Mouse (Mus musculus) adrenal gland, postnatal 10 days (tissue): ENCODE results near the gene Tle4. TPM values are rescaled to one million over a fixed set of nuclear protein-coding genes. Genes with fewer than 3 reads are reported as not detected.

Source experiments
- DNase-seq: peaks from one replicate; pipeline ENCODE4 v3.0.0; 2021; ENCODE audit warnings: mixed read lengths
- total RNA-seq, 2 experiments: library from RNA; stranded (reverse); gene quantifications; 2 replicates each; pipeline ENCODE4 v1.2.3; 2021

The Tle4 gene
- total RNA-seq, 2 experiments from 2014 or later = 12.2 to 14.3 TPM

DNA sequence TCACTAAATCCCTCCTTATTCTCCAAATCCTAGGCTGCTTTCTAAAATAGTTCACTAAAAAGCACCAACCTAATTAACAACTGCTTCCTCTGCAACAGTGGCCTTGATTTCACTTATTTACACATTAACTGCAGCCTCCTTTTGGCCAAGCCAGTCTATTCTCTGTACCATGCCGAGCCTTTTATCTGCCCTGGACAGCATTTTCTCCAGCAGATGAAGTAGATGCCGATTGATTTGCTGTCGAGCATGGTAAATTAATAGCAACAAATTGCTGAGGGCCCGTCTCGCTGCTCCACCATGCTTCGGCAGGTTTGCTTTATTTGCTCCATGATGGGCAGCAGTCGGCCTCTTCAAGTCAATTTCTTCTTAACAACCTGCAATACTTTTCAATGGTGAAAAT lies 7.7 kb downstream of the Tle4 start:
- DNase-seq = no peak

DNA sequence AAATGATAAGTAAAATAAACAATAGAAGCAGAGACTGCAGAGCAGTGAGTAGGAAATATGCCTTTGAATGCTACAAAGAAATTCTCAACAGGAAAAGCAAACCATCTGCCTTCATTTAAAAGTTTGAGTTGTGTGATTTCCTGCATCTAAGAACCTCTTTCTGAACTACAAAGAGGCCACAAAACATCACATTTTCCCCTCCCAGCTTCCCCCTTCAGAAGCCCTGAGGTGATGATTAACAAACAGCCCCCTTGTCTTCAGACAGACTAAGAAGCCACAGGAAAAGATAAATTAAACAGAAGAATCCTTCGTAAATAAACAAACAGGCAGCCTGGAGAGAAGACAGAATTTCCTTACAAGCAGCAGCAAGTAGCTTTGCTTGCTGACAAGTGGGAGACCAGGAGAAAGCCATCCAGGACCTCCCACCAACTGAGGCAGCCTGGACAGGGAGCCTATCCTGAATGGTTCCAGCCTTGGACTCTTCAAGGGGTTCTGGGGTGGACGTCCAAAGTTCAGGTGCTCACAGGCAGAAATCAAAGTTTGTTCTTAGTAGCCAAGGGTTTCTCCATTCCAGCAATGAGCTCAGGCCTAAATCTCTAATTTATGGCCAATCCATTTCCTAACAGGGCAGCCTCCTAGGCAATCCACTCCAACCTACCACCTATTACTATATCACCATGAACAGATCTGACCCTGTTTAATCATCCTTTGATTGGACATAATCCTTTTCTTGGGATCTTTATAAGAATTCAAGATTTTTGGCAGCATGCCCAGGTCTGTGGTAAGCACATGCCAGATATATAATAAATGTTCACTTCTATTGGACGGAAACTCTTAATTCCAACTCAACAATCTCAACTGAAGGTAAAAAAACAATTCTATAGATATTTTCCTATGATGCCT lies 9.4 kb downstream of the Tle4 start:
- DNase-seq = peak; percentile 14

DNA sequence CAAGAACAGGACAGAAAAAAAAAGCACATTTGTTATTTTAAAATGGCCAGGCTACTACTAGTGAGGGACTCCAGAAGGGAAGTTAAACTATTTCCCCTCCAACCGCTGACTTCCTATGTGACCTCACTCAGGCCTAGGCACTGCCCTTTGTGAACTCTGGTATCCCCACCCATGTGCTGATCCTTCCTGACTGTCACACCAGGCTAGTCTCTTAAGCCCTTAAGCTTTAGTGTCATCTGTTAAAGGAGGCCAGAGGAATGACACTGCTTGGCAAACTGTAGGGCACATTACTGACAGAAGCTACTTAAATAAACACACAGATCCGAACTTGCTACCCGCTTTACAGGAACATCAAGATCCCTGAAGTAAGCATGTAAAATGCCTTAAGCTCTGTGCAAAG lies 11.7 kb downstream of the Tle4 start:
- peak; percentile 4 for DNase-seq

DNA sequence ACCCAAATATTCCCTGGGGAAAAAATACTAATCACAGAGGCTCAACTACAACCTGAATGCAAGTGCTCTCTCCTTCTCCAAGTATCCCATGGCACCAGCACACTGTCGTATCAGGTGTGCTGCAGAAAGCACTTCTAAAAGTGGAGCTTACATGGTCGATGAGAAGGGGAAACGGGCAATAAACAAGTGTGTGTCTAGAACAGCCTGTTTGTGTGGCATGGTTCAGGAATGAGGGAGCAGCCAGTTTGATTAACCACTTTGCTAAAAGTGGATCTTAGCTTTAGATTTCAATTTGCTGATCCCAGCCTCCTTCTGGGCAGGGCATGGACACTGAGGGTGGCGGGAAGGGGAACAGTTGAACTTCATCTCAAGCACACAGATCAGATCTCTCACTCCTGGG lies 12.1 kb downstream of the Tle4 start:
- DNase-seq = no peak

DNA sequence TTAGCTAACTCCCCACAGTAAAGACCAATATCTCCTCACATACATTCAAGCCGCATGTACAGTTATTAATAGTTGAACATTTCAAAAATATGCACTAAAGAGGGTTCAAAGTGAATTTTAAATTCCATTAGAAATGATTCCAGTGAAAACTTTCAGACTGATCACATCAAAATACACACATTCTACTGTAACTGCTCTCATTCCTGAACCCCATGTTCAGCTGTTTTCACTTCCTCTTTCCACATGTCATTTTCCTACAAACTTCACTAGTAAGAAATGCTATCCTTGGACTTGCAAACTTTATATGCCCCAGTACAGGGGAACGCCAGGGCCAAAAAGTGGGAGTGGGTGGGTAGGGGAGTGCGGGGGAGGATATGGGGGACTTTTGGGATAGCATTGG lies 12.6 kb downstream of the Tle4 start:
- DNase-seq = no peak

DNA sequence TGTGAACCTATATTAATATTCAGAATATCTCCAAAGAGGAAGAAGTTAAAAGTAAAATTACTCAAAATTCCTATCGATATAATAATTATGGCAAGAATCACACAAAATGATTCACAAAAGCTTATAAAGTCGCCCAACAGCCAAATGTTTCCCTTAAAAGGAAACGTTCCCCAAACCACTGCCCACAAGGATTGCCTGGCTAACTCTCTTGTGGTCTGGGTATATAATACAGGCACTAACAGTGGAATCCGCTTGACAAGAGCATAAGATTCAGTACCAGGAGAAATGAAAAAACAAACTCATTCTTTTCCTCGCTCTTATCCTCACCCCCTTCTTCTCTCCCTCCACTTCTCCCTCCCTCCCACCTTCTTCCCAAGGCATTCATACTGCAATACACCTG lies 19.2 kb downstream of the Tle4 start:
- no peak for DNase-seq

DNA sequence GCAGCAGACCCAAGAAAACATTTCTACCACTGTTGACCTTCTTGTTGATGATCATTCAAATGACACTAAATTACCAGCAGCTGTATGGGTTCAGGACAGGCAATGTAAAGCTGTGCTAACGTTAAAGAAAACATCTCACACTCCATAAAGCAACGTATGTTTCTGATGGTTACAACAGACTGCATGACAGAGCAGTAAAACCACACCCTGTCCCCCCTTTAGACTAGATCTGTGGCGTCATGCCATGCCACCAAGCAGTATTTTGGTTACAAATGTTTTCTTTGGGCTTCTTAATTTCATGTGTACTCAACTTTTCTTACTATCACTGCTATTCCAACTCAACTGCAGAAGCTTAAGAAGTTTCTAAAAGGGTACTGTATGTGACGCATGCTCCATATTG lies 19.8 kb downstream of the Tle4 start:
- DNase-seq = no peak

DNA sequence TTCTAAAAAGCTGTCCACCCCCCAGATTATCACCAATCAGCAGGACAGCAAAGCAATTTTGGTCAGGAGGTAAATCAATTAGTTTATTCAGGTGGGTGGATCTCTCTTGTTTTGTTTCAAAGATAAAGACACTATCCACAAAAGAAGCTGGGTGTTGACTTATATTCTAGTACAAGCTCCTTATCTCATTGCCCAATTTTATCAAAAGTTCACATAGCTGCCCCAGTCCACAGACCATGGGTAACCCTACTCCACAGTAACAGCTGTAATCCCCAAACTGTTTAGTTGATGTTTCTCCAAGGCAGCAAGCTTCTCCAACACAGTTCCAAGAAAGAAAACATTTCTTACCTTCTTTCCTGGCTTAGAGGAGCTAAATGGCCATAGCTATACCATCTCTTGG lies 21.5 kb downstream of the Tle4 start:
- no peak for DNase-seq

DNA sequence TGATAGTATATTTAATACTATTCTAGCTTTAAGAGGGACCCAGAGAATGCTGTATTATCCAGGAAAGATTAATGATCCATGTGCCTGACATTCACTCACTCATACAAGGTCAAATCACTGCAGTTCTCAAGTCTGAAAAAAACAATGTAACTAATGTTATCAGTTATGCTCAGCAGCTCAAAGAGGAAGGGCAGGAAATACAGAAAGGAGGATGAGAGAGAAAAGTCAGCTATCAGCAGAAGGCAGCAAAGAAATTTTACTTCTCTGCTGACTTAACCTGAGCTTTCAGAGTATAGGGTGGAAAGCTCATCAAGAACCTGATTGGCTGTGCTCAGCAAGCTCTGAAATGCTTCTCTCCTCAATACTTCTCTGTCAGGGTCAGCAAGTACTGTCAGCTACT lies 29.0 kb downstream of the Tle4 start:
- DNase-seq = no peak

DNA sequence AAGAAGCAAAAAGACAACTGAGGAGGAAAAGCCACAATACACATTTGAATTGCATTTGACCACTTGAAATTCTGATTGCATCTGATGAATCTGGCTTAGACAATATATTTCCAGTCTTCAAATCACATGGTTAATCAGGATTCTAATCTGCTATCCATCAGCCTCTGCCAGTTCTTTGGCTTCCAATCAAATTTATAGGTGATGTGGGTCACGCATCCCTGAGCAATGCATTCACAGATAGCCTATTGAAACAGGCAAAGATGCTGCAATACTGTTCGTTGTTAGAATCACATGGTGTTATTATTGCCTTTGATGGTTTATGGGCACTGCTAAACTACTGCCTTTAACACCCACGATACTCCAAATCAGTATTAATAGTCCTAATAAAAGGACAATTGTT lies 30.8 kb downstream of the Tle4 start:
- no peak for DNase-seq

DNA sequence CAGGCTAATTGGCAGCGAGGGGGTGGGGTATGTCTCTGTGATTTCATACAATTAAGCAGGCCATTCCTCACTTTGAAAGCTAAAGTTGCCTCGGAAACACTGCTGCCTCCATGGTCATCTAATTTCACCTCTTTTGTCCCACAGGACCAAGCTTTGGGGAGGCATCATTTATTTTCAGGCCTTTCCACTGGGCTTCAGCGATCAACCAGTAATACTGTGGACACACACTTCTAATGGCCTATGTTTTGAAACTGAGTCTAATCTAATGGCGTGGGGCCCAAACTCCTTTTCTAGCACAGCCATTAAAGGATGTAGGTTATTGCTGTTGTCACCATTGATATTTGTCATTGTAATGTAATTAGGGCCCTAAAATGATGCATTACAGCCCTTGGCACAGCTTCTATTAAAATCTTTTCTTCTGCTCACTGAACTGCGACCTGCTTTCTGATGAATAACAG lies 31.3 kb downstream of the Tle4 start:
- DNase-seq = no peak

DNA sequence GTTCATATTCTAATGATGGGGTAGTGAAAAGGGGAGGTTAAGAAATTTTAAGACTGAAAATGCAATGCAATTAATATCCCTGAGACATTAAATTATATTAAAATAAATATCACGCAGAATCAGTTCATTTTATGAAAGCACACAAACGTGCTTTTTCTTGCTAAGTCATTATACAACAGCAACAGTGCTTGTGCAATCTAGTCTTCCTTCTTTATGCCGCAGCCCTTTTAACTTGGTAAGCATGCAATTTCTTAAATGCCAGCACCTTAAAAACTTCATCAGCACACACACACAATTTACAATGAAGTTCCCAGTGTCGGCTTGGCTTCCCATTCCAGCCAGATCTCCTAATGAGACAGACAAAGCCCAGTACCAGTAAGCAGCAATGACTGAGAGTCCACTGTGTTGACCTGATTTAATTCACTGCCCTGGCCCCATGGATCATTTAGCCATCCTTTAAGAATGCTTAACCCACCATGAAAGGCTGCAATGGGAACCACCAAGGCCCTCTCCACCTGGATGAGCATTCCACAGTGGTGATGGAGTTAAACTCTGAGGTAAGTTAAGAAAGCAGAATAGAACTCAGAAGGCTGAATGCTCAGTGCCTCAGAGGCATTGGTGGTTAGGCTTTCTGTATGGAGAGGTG lies 32.3 kb downstream of the Tle4 start:
- DNase-seq = no peak

DNA sequence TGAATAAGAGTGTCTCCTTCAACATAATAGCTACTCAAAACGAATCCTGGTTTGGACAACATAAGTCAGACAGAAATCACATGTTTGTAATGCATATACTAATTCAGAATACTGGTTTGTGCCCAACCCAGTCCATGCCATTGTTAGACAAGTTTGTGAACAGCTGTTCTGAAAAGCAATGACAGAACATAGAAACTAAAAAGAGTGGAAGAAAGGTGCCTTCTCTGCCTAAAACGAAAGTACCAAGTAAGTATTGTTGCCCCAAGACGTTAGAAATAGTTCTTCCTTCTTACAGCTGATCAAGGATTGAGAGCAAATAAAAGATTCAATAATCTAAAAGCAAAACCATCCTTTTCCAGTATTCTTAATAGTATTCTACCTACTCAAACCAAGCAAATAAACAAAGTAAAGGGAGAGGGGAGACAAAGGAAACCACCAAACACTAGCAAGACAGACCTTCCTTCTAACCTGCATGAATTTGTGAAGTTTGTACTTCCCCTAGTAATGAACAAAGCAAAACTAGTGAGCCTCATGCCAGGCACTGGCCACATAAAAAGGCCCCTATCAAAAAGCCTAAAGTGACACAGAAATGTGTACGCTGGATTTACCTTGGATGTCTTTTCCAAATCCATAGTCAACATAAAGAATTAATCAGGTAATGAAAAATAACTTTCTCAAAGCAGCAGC lies 34.4 kb downstream of the Tle4 start:
- DNase-seq = no peak

DNA sequence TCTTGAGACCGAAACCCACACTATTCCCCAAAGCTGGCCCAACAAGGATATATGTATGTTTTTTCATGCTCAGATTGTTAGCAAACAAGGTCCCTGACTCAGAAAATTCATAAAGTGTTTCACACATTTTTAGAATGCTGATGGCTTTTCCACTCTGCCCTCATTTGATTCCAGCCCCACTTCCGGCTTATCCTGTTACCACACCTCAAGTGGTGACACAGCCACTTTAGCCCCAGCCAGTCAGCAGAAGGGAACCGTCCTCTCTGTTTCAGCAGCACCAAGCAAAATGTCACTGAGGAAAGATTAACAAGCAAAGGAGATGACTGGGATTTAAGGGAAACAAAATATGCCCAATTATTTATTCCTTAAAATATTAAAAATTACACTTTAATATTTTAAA lies 50.0 kb downstream of the Tle4 start:
- DNase-seq = no peak

DNA sequence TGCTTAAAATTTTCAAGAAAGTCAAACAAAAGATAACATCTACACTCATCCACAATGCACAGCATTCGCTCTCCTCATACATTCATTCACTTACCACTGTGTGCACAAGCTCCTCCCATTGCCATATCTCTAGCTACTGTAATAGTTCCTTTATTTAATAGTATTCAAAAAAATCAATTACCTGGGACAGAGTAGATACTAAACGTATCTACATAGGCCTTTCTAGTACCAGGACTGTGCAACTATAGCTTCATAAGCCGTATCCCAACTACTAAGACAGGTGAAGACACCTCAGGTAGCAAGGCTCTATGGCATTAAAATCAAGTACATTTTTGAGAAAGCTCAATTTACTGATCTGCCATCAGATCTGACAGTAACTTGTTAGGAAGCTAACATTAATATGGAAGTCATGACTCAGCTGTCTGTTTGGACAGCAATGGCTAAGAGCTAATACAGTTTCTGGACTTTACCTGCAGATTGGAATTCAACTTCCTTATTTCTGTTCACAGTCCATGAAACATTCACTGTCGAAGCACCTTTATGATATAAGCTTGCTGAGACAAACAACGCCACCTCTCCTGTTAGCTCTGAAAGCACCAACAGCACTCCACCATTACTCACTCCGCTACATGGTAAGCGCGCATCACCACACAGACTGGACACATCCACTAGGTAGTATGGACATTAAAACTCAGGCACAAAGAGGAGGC lies 50.6 kb downstream of the Tle4 start:
- no peak for DNase-seq

DNA sequence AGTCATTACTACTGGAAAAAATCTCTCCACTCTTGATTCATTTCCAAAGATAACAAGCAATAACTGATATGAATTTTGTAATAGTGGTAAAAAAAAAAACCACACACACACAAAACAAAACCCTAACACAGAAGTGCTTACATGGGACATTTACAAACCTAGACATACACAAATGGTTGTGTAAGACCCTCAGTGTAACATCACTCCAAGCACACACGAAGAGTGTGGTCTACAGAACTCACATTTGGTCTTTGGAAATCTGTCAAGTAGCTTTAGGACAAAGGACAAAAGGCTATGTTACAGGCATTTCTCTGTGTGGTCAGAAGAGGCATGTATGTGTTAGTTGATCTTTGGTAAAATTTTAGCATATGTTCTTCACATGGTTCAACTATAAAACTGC lies 52.4 kb downstream of the Tle4 start:
- no peak for DNase-seq

DNA sequence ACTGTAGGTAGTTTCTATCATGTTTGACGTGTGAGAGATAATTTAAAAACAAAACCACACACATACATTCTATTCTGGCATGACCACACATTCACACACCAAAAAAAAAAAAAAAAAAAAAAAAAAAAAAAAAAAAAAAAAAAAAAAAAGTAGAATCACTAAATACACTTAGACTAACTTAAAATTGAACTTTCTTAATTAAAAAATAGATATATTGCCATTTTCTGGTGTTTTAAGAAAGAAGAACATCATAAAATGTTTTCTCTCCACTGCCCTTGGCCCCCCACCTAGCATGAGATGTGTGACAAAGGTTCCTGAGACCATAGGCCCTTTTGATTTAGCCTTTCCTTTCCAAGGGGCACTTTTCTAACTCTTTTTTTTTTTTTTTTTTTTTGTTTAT lies 54.5 kb downstream of the Tle4 start:
- no peak for DNase-seq

DNA sequence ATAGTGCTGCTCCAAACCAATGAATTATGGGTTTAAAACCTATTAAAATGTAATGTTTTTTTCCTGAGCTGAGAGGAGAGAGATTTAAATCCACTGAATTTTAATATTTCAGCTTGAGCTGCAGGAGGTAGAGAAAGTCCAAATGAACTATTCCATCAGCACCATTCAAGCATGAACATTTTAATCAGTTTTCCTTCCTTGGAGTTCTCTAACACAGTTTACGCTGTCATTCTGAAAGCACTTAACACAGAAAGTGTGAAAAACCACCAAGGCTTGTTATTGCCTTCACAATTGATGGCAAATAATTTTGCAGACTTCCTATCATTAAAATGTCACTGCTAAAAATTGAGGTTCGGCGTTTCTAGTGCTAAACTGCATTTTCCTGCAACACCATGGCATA lies 57.2 kb downstream of the Tle4 start:
- DNase-seq = no peak

DNA sequence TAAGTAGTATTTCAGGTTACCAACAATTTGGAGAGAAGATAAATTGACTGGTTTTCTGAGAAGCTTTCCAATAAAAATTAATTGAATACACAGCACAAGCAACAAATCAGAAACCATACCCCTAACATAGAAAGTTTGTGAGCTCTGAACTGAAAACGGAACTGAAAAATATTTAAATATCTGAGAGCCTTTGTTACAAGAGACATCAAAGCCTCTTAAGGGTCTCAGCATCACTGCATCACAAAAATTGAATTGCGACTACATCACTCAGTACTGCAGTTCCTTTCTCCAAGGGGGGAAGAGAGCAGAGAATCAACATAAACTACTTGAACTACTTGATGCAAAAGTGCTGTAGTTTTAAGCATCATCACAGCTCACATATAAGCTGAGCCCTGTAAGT lies 61.2 kb downstream of the Tle4 start:
- DNase-seq = no peak

DNA sequence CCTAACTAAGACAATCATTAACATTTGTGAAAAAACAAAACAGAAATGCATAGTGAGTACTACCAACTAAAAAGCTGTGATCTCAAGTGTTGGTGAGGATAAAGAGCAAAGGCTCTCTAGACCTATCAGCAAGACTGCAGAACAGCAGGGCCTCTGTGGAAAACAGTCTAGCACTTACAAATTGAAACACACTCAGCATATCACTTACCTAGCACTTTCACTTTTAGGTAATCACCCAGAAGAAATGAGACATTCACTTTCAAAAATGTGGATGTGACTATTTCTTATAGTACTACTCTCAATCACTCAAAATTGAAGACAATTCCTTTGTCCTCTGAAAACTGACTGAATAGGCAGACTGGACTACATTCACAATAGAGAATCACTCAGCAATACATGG lies 63.4 kb downstream of the Tle4 start:
- DNase-seq = no peak

DNA sequence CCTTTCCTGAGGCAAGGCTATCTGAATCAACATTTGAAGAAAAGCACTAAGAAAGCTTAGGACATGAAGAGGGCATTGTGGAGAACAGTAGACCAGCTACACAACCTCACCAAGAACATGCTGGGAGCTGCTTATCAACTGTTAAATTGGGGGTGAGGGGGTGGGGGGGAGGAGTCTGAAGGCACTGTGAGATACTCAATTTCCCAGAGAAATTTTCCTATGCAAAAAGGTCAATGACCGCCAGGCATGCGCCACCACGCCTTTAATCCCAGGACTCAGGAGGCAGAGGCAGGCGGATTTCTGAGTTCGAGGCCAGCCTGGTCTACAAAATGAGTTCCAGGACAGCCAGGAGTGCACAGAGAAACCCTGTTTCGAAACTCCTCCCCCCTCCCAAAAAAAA lies 65.0 kb downstream of the Tle4 start:
- DNase-seq = no peak

DNA sequence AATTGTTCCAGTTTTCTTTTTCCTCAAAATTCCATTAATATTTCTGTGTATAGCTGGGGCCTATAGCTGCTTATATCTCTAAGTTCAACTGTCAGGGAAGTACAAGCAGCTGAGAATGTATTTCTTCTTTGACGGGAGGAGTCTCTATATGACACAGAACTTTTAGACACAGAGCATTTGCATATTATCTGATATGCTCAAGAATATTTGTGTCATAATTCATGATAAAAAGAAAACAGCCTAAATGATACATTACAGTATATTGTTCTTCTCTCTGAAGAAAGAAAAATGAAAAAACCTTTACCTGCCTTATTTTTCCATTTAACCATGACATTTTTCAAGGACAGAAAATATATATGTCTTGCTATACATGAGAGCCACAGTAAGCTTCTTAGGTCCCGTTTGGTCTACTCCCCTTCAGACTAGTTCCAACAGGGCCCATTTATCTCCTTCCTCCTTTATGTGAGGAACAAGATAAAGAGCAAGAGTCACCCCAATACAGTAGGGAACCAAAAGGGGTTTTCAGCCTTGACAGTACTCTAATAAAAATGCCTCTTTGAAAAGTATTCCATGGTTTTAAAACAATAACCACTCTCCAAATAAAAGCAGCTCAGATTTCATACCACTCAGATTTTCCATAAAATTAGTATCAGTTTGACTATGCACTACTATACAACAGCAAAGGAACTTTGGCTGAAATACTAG lies 77.6 kb downstream of the Tle4 start:
- DNase-seq = no peak
